Mouse (Mus musculus): ENCODE data around the gene Stx19. TPM values are rescaled to one million over a fixed set of nuclear protein-coding genes. Genes with fewer than 3 reads are reported as not detected.
A peak's percentile ranks its signal among the peaks of the same experiment; 100 is the strongest.

Gene Stx19
- total RNA-seq (2012; rRNA removed) (not detected in 2 replicates), total RNA-seq (2014; rRNA removed) (not detected in 2 replicates), polyA plus RNA-seq (2012; ENCODE audit: insufficient read length, low read depth) (0.08 and 0.11 TPM in 2 replicates)

GRCm38 (mm10) chr16:62814491-62814890 lies at the start of gene Stx19:
Gene Stx19, plus strand, starts transcription at chr16:62814676.
- H3K27me3 ChIP-seq (replicated peaks): no peaks in the 10 kb centered on the region
- no peak for DNase-seq (ENCODE audit: extremely low read depth)
- H3K4me2 ChIP-seq (ENCODE audit: insufficient read depth, low read depth, poor library complexity, severe bottlenecking): no peak within 1 kb of the TSS
- no peak within 1 kb of the TSS for H3K27ac ChIP-seq (ENCODE audit: insufficient read depth, low read depth)
- H3K9ac ChIP-seq (ENCODE audit: insufficient read depth, low read depth): no peak within 1 kb of the TSS
- TF ChIP-seq NELFE (IDR thresholded peaks at IDR 0.05; ENCODE audit: low read depth, low read length) (no peak), SIN3A (IDR thresholded peaks at IDR 0.05; ENCODE audit: low read length) (no peak), E2F4 (IDR thresholded peaks at IDR 0.05; ENCODE audit: insufficient replicate concordance, low read depth, low read length) (no peak), UBTF (IDR thresholded peaks at IDR 0.05; ENCODE audit: low read depth, low read length) (no peak), ELF1 (IDR thresholded peaks at IDR 0.05; ENCODE audit: low read depth, low read length) (no peak), ZNF384 (IDR thresholded peaks at IDR 0.05; ENCODE audit: low read depth, low read length) (no peak), POLR2AphosphoS2 (IDR thresholded peaks at IDR 0.05; ENCODE audit: low read depth, low read length) (no peak), MEF2A (IDR thresholded peaks at IDR 0.05; ENCODE audit: borderline replicate concordance, low read depth, low read length) (no peak), MAFK (IDR thresholded peaks at IDR 0.05; ENCODE audit: insufficient replicate concordance, low read length) (no peak), BHLHE40 (IDR thresholded peaks at IDR 0.05; ENCODE audit: low read depth, low read length) (no peak), SMC3 (IDR thresholded peaks at IDR 0.05; ENCODE audit: low read depth, low read length) (no peak)
- H3K9me3 ChIP-seq (replicated peaks; ENCODE audit: low read length): no peaks in the 10 kb centered on the region
- dilution Hi-C loops (cut with MboI; ENCODE audit: extremely low pct_ligation_motif_present, extremely low pct_unique_long_range_greater_than_20kb, low sequenced_read_pairs) (no loop called here), in situ Hi-C loops (cut with MboI; ENCODE audit: low pct_ligation_motif_present, low pct_unique_long_range_greater_than_20kb, low sequenced_read_pairs) (no loop called here)
- no peaks in the 10 kb centered on the region for H3K79me2 ChIP-seq (replicated peaks; ENCODE audit: control insufficient read depth, extremely low read depth, insufficient read depth, poor library complexity, severe bottlenecking)
- peaks cover 0 to 8% of the 10 kb centered on the region in 2 experiments for H3K36me3 ChIP-seq (replicated peaks in 1 of 2; ENCODE audit: control insufficient read depth in 1 of 2, insufficient read depth in 1 of 2, low read length in 1 of 2)
- H3K4me3 ChIP-seq (replicated peaks in 1 of 3; ENCODE audit: low read depth in 2 of 3, low read length in 2 of 3, poor library complexity in 1 of 3): no peak within 1 kb of the TSS
- no peaks in the 10 kb centered on the region for H3K4me1 ChIP-seq (ENCODE audit: control insufficient read depth in 1 of 2, insufficient read depth in 2 of 2)

- no peaks in the 10 kb centered on the region for H3K9me3 ChIP-seq (replicated peaks; ENCODE audit: low read length)
- no peaks in the 10 kb centered on the region for H3K27me3 ChIP-seq (replicated peaks)
- no peak overlapping the region for H3K27ac ChIP-seq (ENCODE audit: insufficient read depth, low read depth)
- H3K4me3 ChIP-seq (replicated peaks in 1 of 3; ENCODE audit: low read depth in 2 of 3, low read length in 2 of 3, poor library complexity in 1 of 3): no peak overlapping the region
- in situ Hi-C loops (cut with MboI; ENCODE audit: low pct_ligation_motif_present, low pct_unique_long_range_greater_than_20kb, low sequenced_read_pairs): loop anchor here (25.0 kb wide), 1 partner anchor 261 kb away; no protein-coding TSS in a partner anchor
- dilution Hi-C loops (cut with MboI; ENCODE audit: extremely low pct_ligation_motif_present, extremely low pct_unique_long_range_greater_than_20kb, low sequenced_read_pairs): no loop called here
- H3K79me2 ChIP-seq (replicated peaks; ENCODE audit: control insufficient read depth, extremely low read depth, insufficient read depth, poor library complexity, severe bottlenecking): no peaks in the 10 kb centered on the region
- H3K9ac ChIP-seq (ENCODE audit: insufficient read depth, low read depth): no peak overlapping the region
- no peak overlapping the region for H3K4me2 ChIP-seq (ENCODE audit: insufficient read depth, low read depth, poor library complexity, severe bottlenecking)
- peaks cover 36 to 87% of the 10 kb centered on the region in 2 experiments for H3K36me3 ChIP-seq (replicated peaks in 1 of 2; ENCODE audit: control insufficient read depth in 1 of 2, insufficient read depth in 1 of 2, low read length in 1 of 2)
- H3K4me1 ChIP-seq (ENCODE audit: control insufficient read depth in 1 of 2, insufficient read depth in 2 of 2): peaks cover 0 to 6% of the 10 kb centered on the region in 2 experiments; a peak in 2 of 4 replicates
- no peak for DNase-seq (ENCODE audit: extremely low read depth)
- TF ChIP-seq CTCF (conservative IDR thresholded peaks at IDR 0.05 in 1 of 2, IDR thresholded peaks at IDR 0.05 in 1 of 2; ENCODE audit: low read depth in 2 of 2, low read length in 2 of 2) (peak in 1 of 2 experiments; percentile 47; a peak in 2 of 4 replicates), GABPA (IDR thresholded peaks at IDR 0.05; ENCODE audit: insufficient replicate concordance, low read depth, low read length) (no peak), RAD21 (IDR thresholded peaks at IDR 0.05; ENCODE audit: low read depth, low read length) (peak; percentile 53)
Observed at GRCm38 (mm10) chr16:62773462-62773861, 41.0 kb upstream of the Stx19 start.
